Mouse (Mus musculus) neural tube, embryonic 14.5 days (tissue): ENCODE measurements around the gene Tm4sf5. TPM values are rescaled to one million over a fixed set of nuclear protein-coding genes. Genes with fewer than 3 reads are reported as not detected.

Experiments used
- ATAC-seq: fragments of 200-750 bp; cut with Nextera tagmentation; 2 replicates; pipeline ENCODE4 v1.8.0; 2017; ENCODE audit warnings: low read depth, mild to moderate bottlenecking, moderate TSS enrichment, moderate library complexity
- H3K27ac ChIP-seq: fragments of 300-500 bp; sonication (generic); 2 replicates; pipeline ENCODE4 v1.5.1; 2014; ENCODE audit warnings: low read depth, mild to moderate bottlenecking, control low read depth, low read length, moderate library complexity, mixed read lengths
- H3K27me3 ChIP-seq: fragments of 300-500 bp; sonication (generic); 2 replicates; pipeline ENCODE4 v1.6.1; 2014; ENCODE audit warnings: low read length; ENCODE audit not compliant: control insufficient read depth, insufficient read depth
- H3K36me3 ChIP-seq: fragments of 300-500 bp; sonication (generic); 2 replicates; pipeline ENCODE4 v1.6.1; 2014; ENCODE audit warnings: low read length, mixed read lengths; ENCODE audit not compliant: control insufficient read depth, insufficient read depth
- H3K4me1 ChIP-seq: fragments of 300-500 bp; sonication (generic); 2 replicates; pipeline ENCODE4 v1.6.1; 2014; ENCODE audit warnings: low read length; ENCODE audit not compliant: control insufficient read depth, insufficient read depth
- H3K4me2 ChIP-seq: fragments of 300-500 bp; sonication (generic); 2 replicates; pipeline ENCODE4 v1.6.1; 2014; ENCODE audit warnings: mild to moderate bottlenecking, low read depth, low read length, control low read depth
- H3K4me3 ChIP-seq: fragments of 300-500 bp; sonication (generic); 2 replicates; pipeline ENCODE4 v1.5.1; 2014; ENCODE audit warnings: low read depth, low read length, control low read depth, mixed read lengths
- H3K9ac ChIP-seq: fragments of 300-500 bp; sonication (generic); replicated peaks from 2 replicates; pipeline ENCODE4 v1.6.1; 2014; ENCODE audit warnings: low read depth, mild to moderate bottlenecking, control low read depth, low read length, mixed read lengths
- H3K9me3 ChIP-seq: fragments of 300-500 bp; sonication (generic); 2 replicates; pipeline ENCODE4 v1.6.1; 2016; ENCODE audit warnings: low read length; ENCODE audit not compliant: control insufficient read depth
- WGBS: fragments of 180-500 bp; shearing (Covaris S2); extraction: QIAGEN DNeasy Blood & Tissue Kit; methylation state at CpG from one replicate; pipeline ENCODE4 v1.1.7; 2014; 5-methylcytosine and 5-hydroxymethylcytosine counted together
- polyA plus RNA-seq: library from polyadenylated mRNA; unstranded; fragments of >200 nt; fragmentation: Nextera tagmentation; extraction: Ambion mirVana; gene quantifications from 2 replicates; pipeline ENCODE4 v1.2.1, GENCODE M21; 2014

Tm4sf5 gene
- polyA plus RNA-seq, result 1.8 and 3.7 TPM in 2 replicates

DNA sequence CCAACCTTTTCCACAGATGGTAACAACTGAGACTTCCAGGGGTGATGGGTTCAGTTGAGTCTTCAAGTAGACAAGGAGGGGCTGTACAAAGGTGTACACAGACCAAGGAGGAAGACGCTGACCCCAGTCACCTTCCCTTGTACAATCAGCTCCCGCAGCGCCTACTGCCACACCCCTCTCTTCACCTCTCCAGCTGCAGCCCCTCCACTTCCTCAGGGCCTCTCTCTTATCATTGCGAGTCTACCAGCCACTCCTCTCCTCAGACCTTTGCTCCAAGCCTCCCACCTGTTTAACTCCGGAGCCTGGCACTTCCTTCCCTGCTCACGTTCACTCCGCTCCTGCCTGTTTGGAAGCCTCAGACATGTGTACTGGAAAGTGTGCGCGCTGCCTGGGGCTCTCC is at the start of gene Tm4sf5:
Tm4sf5 (plus strand) TSS at position 275 of the 400 bp plus-strand sequence.
- no peak for ATAC-seq
- Histone ChIP-seq H3K4me3 (no peak within 1 kb of the TSS), H3K4me2 (no peak within 1 kb of the TSS), H3K4me1 (no peaks in the 10 kb centered on the region), H3K9me3 (no peaks in the 10 kb centered on the region), H3K27me3 (no peaks in the 10 kb centered on the region), H3K36me3 (no peaks in the 10 kb centered on the region), H3K9ac (no peak within 1 kb of the TSS), H3K27ac (no peak within 1 kb of the TSS)
- 69% methylated on average over 9 of the region's 9 CpGs for WGBS

DNA sequence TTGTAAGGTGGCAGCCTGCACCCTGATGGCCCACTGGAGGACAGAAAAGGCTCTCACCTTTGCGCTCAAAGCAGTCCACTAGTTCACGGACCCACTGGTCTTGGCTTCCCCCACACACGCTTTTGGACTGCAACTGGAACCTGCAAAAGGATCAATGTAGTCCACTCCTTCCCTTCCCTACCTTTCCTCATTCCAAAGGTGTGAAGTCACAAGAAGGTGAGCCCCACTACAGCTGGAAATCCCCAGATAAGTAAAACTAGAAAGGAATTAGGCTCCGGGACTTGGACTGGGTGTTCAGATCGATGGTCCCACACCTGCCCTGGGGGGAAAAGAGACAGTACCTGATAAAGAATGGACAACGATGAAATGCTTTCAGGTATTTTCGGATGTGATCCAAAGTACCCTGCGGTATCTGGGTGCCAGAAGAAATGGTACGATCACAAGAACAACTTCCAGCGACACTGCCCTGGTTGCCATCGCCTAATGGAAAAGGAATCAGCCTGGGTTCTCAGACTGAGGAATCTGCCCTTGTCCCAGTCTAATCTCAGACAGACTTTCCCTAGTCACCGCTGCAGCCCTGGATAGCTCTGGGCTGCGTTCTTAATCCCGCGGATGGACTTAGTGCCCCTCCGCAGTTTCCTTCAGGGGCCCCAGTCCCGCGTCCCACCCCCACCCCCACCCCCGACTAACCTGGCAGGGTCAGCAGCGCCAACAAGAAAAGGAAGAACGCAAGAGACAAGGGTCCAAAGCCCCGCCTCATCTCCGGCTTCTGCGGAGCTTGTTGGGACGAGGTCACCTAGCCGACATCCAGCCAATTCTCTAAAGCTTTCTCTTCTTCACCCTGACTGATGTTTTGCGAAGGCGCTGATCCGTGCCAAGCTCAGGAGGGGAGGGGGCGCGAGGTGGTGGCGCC is 46.1 kb upstream of the Tm4sf5 start, which contains the start of gene Zmynd15:
Zmynd15 (plus strand) TSS at position 746 of the 913 bp plus-strand sequence.
- no peaks in the 10 kb centered on the region for H3K9me3 ChIP-seq
- ATAC-seq, result no peak
- peak within 1 kb of the TSS; percentile 30 for H3K4me3 ChIP-seq
- H3K9ac ChIP-seq, result peak within 1 kb of the TSS; percentile 41; the same call in 1 of the 2 replicates
- 0 out of 2 replicates have a peak, but pooled peaks cover 5% of the 10 kb centered on the region for H3K36me3 ChIP-seq
- peak within 1 kb of the TSS; percentile 61 for H3K4me2 ChIP-seq
- peaks cover 19% of the 10 kb centered on the region for H3K27me3 ChIP-seq
- 17% methylated on average over 32 of the region's 32 CpGs for WGBS
- no peaks in the 10 kb centered on the region; the same call in 1 of the 2 replicates for H3K4me1 ChIP-seq
- no peak within 1 kb of the TSS for H3K27ac ChIP-seq

DNA sequence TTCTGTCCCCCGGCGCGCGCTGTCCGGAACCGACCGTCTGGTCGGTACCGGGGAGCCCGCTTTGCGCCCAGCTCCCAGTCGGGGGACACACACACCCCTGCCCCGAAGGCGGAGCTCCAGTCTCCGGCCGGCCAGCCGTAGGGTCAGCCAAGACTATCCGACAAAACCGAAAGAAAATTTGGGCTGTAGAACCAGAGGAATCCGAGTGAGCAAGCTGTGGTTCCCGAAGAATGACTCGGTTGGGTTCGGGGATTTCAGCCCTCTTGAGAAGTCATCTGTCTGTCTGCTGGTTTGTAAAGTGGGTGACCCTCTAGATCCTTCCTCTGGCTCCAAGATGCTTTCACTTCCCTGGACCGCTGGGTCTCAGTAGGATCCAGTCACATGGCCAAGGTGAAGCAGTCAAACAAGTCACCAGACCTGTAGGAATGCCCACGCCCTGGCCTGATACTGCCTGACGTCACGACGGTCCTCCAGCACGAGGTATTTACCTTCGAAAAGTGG is 45.4 kb upstream of the Tm4sf5 start, which contains the start of gene Cxcl16:
Cxcl16 (minus strand) TSS at position 384 of the 501 bp plus-strand sequence.
- Histone ChIP-seq H3K27me3 (peaks cover 19% of the 10 kb centered on the region), H3K4me1 (no peaks in the 10 kb centered on the region; the same call in 1 of the 2 replicates), H3K4me2 (peak within 1 kb of the TSS; percentile 61), H3K36me3 (0 out of 2 replicates have a peak, but pooled peaks cover 5% of the 10 kb centered on the region), H3K9ac (peak within 1 kb of the TSS; percentile 41; the same call in 1 of the 2 replicates), H3K4me3 (peak within 1 kb of the TSS; percentile 30), H3K27ac (no peak within 1 kb of the TSS), H3K9me3 (no peaks in the 10 kb centered on the region)
- 4% methylated on average over 30 of the region's 30 CpGs for WGBS
- no peak for ATAC-seq

DNA sequence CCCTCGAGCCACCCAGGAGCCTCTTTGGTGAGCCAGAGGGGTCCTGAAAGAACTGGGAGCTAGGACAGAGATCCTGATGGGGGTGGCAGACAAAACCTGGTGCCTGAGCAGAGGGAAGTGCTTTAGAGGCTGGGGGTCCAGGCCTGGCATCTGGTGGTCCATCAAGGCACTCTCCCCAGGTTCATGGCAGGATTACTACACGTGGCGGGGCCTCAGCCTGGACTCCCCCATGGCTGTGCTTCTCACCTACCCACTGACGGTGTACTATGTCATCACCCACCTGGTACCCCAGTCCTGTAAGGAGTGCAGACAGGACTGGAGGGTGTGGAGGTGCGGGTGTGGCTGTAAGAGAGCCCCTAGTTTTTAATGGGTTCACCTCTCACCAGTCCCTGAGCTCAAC is 41.1 kb upstream of the Tm4sf5 start:
- 80% methylated on average over 5 of the region's 5 CpGs for WGBS
- Histone ChIP-seq H3K36me3 (no peaks in the 10 kb centered on the region), H3K27ac (no peak overlapping the region), H3K9me3 (no peaks in the 10 kb centered on the region), H3K27me3 (peaks cover 19% of the 10 kb centered on the region), H3K4me2 (no peak overlapping the region), H3K9ac (no peak overlapping the region), H3K4me1 (peaks cover 5% of the 10 kb centered on the region; the same call in 1 of the 2 replicates), H3K4me3 (no peak overlapping the region)
- no peak for ATAC-seq

DNA sequence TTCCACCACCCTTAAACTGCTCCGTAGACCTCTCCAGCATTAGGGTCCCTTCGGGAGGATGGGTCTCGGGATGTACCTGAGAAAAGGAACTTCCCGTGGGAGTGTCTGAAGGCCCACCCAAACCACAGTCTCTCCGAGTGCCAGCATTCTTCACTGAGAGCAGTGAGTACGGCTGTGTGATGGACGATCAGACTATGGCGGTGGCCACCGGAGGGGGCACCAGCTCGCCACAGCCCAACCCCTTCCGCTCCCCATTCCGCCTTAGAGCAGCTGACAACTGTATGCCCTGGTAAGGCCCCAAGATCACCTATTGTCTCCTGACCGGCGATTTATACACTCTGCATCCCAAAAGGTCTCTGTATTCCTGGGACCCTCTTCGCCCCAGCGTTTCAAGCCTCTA is 39.8 kb upstream of the Tm4sf5 start:
- 33% methylated on average over 16 of the region's 16 CpGs for WGBS

DNA sequence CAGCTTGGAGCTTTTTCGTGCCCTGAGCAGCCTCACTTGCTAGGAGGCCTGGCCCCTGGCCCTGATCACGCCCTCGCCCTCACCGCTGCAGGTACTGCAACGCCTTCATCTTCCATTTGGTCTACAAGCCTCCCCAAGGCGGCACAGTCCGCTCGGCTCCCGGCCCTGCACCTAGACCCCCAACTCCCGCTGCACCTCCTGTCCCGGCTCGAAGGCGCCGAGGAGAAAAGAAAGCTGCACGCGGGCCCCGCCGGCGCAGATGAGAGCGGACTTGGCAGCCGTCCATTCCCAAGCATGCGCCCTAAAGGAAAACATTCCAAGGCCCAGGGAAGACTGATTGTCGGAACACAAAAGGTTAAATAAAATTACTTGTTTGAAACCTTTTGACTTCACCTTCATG is 39.2 kb upstream of the Tm4sf5 start:
- Histone ChIP-seq H3K9me3 (no peaks in the 10 kb centered on the region), H3K4me1 (0 out of 2 replicates have a peak, but pooled peaks cover 5% of the 10 kb centered on the region), H3K4me2 (peak overlapping the region; percentile 21), H3K27me3 (peaks cover 4% of the 10 kb centered on the region), H3K4me3 (no peak overlapping the region), H3K27ac (no peak overlapping the region), H3K36me3 (no peaks in the 10 kb centered on the region), H3K9ac (no peak overlapping the region)
- no peak for ATAC-seq
- 19% methylated on average over 23 of the region's 23 CpGs for WGBS

More for the DNA sequence above, 39.8 kb upstream of the Tm4sf5 start:
- H3K9me3 ChIP-seq, result no peaks in the 10 kb centered on the region
- H3K4me2 ChIP-seq, result peak overlapping the region; percentile 21; the same call in 1 of the 2 replicates
- no peak overlapping the region for H3K4me3 ChIP-seq
- 0 out of 2 replicates have a peak, but pooled peaks cover 5% of the 10 kb centered on the region for H3K4me1 ChIP-seq
- ATAC-seq, result no peak
- no peak overlapping the region for H3K9ac ChIP-seq
- no peak overlapping the region for H3K27ac ChIP-seq
- H3K36me3 ChIP-seq, result no peaks in the 10 kb centered on the region
- peaks cover 9% of the 10 kb centered on the region for H3K27me3 ChIP-seq

DNA sequence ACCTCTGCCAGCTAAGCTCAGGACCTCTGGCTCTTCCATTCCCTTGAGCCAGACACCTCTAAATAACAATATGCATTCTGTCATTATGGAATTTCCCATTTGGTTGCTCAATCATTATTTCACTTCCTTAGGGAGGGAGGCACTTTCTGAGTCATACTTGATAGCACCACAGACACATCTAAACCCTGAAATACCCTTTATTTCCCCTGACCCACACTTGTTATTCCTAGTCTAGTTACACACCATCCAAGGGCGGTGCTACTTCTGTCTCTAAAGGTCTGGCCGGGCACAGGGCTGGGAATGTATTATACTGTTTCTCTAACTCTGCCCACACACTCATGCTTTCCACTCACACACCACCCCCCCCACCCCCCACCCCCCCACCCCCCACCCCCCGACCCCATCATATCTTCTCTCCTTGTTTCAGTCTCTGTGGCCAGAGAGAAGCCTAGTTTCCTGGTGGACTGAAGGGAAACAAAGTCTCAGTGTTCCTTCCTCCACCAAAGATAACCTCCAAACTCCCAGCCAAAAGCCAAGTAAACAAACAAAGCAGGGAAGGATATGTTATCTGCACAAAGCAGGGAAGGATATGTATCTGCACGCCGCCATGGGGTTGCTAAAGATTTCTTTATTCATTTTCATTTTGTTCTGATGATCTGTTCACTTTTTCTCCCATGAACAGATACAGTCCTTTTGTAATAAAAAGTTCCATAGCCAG is 37.0 kb upstream of the Tm4sf5 start:
- H3K27me3 ChIP-seq, result peaks cover 2% of the 10 kb centered on the region
- 0 out of 2 replicates have a peak, but pooled peaks cover 5% of the 10 kb centered on the region for H3K4me1 ChIP-seq
- 89% methylated on average over 5 of the region's 5 CpGs for WGBS
- no peaks in the 10 kb centered on the region for H3K9me3 ChIP-seq
- no peak overlapping the region for H3K9ac ChIP-seq
- no peaks in the 10 kb centered on the region for H3K36me3 ChIP-seq
- no peak overlapping the region for H3K4me2 ChIP-seq
- H3K27ac ChIP-seq, result no peak overlapping the region
- no peak for ATAC-seq
- H3K4me3 ChIP-seq, result no peak overlapping the region

DNA sequence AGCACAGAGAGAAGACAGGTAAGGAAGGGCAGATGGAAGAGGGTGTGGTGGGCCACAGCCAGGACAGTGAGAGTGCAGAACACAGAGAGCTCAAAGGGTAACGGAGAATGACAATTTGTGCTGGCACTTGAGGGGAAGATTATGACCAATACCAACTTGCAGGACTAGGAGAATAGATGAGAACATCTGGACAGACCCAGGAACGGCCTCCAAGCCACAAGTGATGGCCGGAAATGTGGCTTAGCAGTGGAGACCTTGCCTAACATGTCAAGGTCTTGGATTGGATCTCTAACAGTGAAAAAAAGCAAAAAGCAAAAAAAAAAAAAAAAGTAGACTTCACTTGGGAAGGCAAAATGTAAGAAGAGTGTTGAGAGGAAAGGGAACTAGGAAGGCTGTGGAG is 35.3 kb upstream of the Tm4sf5 start:
- Histone ChIP-seq H3K27ac (no peak overlapping the region), H3K9ac (no peak overlapping the region), H3K4me3 (no peak overlapping the region), H3K4me2 (no peak overlapping the region), H3K9me3 (no peaks in the 10 kb centered on the region), H3K36me3 (no peaks in the 10 kb centered on the region), H3K27me3 (no peaks in the 10 kb centered on the region; the same call in 1 of the 2 replicates), H3K4me1 (0 out of 2 replicates have a peak, but pooled peaks cover 5% of the 10 kb centered on the region)
- ATAC-seq, result no peak
- WGBS, result 89% methylated on average over 3 of the region's 3 CpGs
